Mouse (Mus musculus): ENCODE results near the gene Mansc4.

GRCm38 (mm10) chr6:147118190-147118589 lies 31.4 kb upstream of the Mansc4 start:
- TF ChIP-seq E2F4 (IDR thresholded peaks at IDR 0.05; ENCODE audit: insufficient read depth) (no peak), CEBPB (IDR thresholded peaks at IDR 0.05; ENCODE audit: insufficient read depth, poor library complexity, severe bottlenecking) (no peak), POLR2A (IDR thresholded peaks at IDR 0.05; ENCODE audit: insufficient read length, low read depth) (no peak), MYOD1 (IDR thresholded peaks at IDR 0.05; ENCODE audit: control insufficient read depth in 1 of 3, insufficient read length in 2 of 3, low read depth in 2 of 3) (no peak), POLR2AphosphoS2 (IDR thresholded peaks at IDR 0.05; ENCODE audit: insufficient read length, low read depth) (no peak), MAX (IDR thresholded peaks at IDR 0.05; ENCODE audit: low read depth) (no peak), TCF3 (IDR thresholded peaks at IDR 0.05; ENCODE audit: insufficient read length, low read depth) (no peak), TCF12 (IDR thresholded peaks at IDR 0.05; ENCODE audit: insufficient read depth, poor library complexity, severe bottlenecking) (no peak), USF1 (IDR thresholded peaks at IDR 0.05; ENCODE audit: low read depth) (no peak)

Data from myocyte (in vitro differentiated cells).